Mouse (Mus musculus) hindbrain, embryonic 11.5 days (tissue): Measurements from ENCODE around the gene Fam173a. TPM values are rescaled to one million over a fixed set of nuclear protein-coding genes. Genes with fewer than 3 reads are reported as not detected.
A peak's percentile ranks its signal among the peaks of the same experiment; 100 is the strongest.
"Not testable (repeated sequence)": the region's sequence is repeated elsewhere in the genome, so short reads cannot be mapped to it uniquely, and the experiment has no call there.

Source experiments
- ATAC-seq: fragments of 200-750 bp; cut with Nextera tagmentation; 2 replicates; pipeline ENCODE4 v1.8.0; 2017; ENCODE audit warnings: mild to moderate bottlenecking, moderate TSS enrichment, moderate library complexity; ENCODE audit not compliant: low FRiP score
- DNase-seq: peaks from one replicate; pipeline ENCODE4 v3.0.0-alpha.2; 2015; ENCODE audit warnings: low spot score
- H3K27ac ChIP-seq: fragments of 300-500 bp; sonication (generic); 2 replicates; pipeline ENCODE4 v1.5.1; 2014; ENCODE audit warnings: mild to moderate bottlenecking, low read depth, low read length
- H3K27me3 ChIP-seq: fragments of 300-500 bp; sonication (generic); 2 replicates; pipeline ENCODE4 v1.6.1; 2014; ENCODE audit warnings: mild to moderate bottlenecking, low read length, moderate library complexity, mixed read lengths; ENCODE audit not compliant: control insufficient read depth, insufficient read depth
- H3K36me3 ChIP-seq: fragments of 300-500 bp; sonication (generic); 2 replicates; pipeline ENCODE4 v1.6.1; 2014; ENCODE audit warnings: mild to moderate bottlenecking, low read length, moderate library complexity, mixed read lengths; ENCODE audit not compliant: control insufficient read depth, insufficient read depth
- H3K4me1 ChIP-seq: fragments of 300-500 bp; sonication (generic); replicated peaks from 2 replicates; pipeline ENCODE4 v1.6.1; 2014; ENCODE audit warnings: low read length, mixed read lengths; ENCODE audit not compliant: control insufficient read depth, insufficient read depth
- H3K4me2 ChIP-seq: fragments of 300-500 bp; sonication (generic); replicated peaks from 2 replicates; pipeline ENCODE4 v1.6.1; 2014; ENCODE audit warnings: mild to moderate bottlenecking, low read depth, low read length
- H3K4me3 ChIP-seq: fragments of 300-500 bp; sonication (generic); 2 replicates; pipeline ENCODE4 v1.5.1; 2014; ENCODE audit warnings: low read depth, low read length
- H3K9ac ChIP-seq: fragments of 300-500 bp; sonication (generic); 2 replicates; pipeline ENCODE4 v1.6.1; 2014; ENCODE audit warnings: low read depth, low read length
- H3K9me3 ChIP-seq: fragments of 300-500 bp; sonication (generic); 2 replicates; pipeline ENCODE4 v1.6.1; 2016; ENCODE audit warnings: low read length; ENCODE audit not compliant: control insufficient read depth
- WGBS: fragments of 180-500 bp; shearing (Covaris S2); extraction: QIAGEN DNeasy Blood & Tissue Kit; methylation state at CpG from one replicate; pipeline ENCODE4 v1.1.7; 2014; 5-methylcytosine and 5-hydroxymethylcytosine counted together
- polyA plus RNA-seq: library from polyadenylated mRNA; unstranded; fragments of >200 nt; fragmentation: Nextera tagmentation; extraction: Ambion mirVana; gene quantifications from 2 replicates; pipeline ENCODE4 v1.2.1, GENCODE M21; 2014

Gene Fam173a
- polyA plus RNA-seq, 1 experiment from 2014 or later = 70.9 TPM

DNA sequence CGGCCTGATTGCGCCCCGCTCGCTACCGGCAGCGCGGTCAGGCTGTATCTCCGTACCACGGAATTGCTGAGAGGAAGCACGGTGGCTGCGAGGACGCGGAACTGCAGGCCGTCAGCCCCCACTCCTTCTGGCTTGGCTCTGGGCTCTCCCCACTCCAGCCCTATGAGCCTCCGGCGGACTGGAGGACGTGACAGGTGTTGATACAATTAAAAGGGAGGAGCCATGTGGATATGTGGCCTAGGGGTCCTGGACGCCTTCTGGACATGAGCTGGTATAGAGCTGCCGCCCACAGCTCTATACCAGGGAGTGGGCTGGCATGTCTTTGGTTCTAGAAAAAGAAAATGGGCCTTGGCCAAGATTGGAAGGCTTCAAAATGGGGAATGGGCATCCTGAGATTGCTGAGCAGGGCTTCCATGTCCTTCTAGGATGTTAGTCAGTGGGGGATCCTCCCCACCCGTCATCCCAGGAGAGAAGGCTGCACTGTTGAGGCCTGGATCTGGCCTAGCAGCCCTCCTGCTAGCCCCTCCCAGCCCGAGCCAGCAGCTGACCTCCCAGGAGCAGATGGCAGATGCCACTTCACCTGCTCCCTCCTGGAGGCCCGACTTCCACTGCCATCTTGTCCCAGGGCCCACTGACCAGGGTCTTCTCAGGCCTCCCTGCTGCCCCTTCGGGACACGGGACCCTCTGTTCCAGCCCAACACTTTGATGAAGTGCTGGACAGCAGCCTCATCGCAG is 17.1 kb upstream of the Fam173a start:
- ATAC-seq = peak; percentile 77
- peak overlapping the region; percentile 87 for H3K4me2 ChIP-seq
- peak overlapping the region; percentile 95 for H3K9ac ChIP-seq
- DNase-seq = peak; percentile 49
- peaks cover 10% of the 10 kb centered on the region; the same call in 1 of the 2 replicates for H3K4me1 ChIP-seq
- H3K9me3 ChIP-seq = no peaks in the 10 kb centered on the region
- WGBS = 8% methylated on average over 25 of the region's 25 CpGs
- H3K27me3 ChIP-seq = peaks cover 2% of the 10 kb centered on the region; the same call in 1 of the 2 replicates
- H3K4me3 ChIP-seq = peak overlapping the region; percentile 84
- H3K36me3 ChIP-seq = no peaks in the 10 kb centered on the region
- peak overlapping the region; percentile 98 for H3K27ac ChIP-seq

DNA sequence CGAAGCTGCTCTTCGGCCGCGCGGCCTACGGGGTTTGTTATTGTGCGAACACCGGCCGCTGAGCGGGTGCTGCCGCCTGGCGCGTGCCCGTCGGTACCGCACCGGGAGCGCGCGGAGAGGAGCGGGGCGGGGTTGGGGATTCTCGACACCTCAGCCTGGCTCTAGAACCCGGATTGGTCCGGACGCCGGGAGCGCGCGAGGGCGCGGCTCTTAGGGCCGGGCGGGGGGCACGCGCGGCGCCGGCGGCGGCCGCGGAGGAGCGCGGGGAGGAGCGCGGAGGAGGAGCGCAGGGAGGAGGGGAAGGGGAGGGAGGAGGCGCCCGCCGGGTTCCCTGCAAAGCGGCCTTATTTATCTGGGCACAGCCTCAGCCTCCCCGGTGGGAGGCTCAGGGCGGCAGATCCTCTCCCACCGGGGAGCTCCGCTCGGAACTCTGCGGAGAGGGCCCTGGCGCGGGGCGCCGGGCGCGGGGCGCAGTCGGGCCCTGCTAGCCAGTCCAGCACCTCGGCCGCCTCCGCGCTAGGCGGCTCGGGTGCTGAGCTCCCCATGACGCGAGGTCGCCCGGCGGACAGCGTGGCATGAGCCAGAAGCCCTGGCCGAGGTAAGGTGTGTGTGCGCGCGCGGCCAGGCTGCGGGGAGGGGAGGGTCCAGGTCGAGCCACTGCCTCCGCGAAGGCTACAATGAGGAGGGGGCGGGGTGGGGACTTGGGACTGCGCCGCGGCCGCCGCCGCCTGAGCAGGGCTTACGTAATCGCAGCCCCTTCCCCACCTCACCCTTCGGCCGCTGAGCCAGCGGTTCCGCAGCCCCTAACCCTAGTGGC is 16.3 kb upstream of the Fam173a start, which contains the start of gene Fbxl16:
Gene Fbxl16 (plus strand): TSS at position 297 of the 817 bp plus-strand sequence.
- peak; percentile 81 for ATAC-seq
- no peaks in the 10 kb centered on the region for H3K36me3 ChIP-seq
- peaks cover 10% of the 10 kb centered on the region; the same call in 1 of the 2 replicates for H3K4me1 ChIP-seq
- H3K27ac ChIP-seq = peak within 1 kb of the TSS; percentile 98
- H3K27me3 ChIP-seq = peaks cover 2% of the 10 kb centered on the region; the same call in 1 of the 2 replicates
- DNase-seq = peak; percentile 91
- no peaks in the 10 kb centered on the region for H3K9me3 ChIP-seq
- H3K9ac ChIP-seq = peak within 1 kb of the TSS; percentile 95
- peak within 1 kb of the TSS; percentile 87 for H3K4me2 ChIP-seq
- under 1% methylated on average over 54 of the region's 100 CpGs for WGBS
- peak within 1 kb of the TSS; percentile 84 for H3K4me3 ChIP-seq

DNA sequence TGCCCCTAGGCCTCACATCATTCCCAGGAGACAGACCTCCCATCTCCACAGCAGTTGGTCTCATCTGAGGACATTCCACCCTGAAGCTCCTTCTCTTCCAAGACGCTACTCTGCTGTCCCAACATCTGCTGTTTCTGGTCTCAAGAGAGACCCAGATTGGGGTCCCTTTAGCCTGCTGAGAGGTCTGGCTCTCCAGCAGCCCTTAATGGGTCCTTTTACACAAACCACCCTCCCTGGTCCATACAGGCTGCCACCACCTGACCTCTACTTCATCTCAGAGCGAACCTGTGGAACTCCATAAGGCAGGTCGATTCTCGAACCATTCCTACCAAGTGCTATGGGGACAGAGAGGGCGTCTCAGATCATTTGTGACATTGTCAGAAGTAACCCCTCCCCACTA is 15.3 kb upstream of the Fam173a start:
- Histone ChIP-seq H3K4me3 (peak overlapping the region; percentile 84; the same call in 1 of the 2 replicates), H3K9me3 (no peaks in the 10 kb centered on the region), H3K4me1 (peaks cover 14% of the 10 kb centered on the region; the same call in 1 of the 2 replicates), H3K27me3 (0 out of 2 replicates have a peak, but pooled peaks cover 2% of the 10 kb centered on the region), H3K27ac (peak overlapping the region; percentile 98), H3K9ac (peak overlapping the region; percentile 95; the same call in 1 of the 2 replicates), H3K36me3 (no peaks in the 10 kb centered on the region), H3K4me2 (peak overlapping the region; percentile 87)
- 36% methylated on average over 5 of the region's 5 CpGs for WGBS
- ATAC-seq = no peak
- no peak for DNase-seq

DNA sequence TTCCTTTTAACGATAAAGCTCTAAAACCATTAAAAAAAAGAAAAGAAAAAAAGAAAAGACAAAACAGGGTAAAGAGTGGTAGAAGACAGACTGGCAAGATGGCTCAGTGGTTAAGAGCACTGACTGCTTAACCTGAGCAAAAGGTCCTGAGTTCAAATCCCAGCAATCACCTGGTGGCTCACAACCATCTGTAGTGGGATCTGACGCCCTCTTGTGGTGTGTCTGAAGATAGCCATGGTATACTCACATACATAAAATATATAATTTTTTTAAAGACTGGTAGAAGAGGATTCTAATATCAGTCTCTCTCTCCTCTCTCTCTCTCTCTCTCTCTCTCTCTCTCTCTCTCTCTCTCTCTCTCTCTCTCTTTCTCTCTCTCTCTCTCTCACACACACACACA is 14.8 kb upstream of the Fam173a start:
- ATAC-seq, H3K4me3 ChIP-seq, H3K36me3 ChIP-seq, DNase-seq, H3K27ac ChIP-seq, H3K27me3 ChIP-seq, H3K9me3 ChIP-seq, H3K9ac ChIP-seq, H3K4me2 ChIP-seq: not testable (repeated sequence)
- H3K4me1 ChIP-seq = peaks cover 16% of the 10 kb centered on the region; the same call in 1 of the 2 replicates
- 54% methylated on average over 2 of the region's 2 CpGs for WGBS

DNA sequence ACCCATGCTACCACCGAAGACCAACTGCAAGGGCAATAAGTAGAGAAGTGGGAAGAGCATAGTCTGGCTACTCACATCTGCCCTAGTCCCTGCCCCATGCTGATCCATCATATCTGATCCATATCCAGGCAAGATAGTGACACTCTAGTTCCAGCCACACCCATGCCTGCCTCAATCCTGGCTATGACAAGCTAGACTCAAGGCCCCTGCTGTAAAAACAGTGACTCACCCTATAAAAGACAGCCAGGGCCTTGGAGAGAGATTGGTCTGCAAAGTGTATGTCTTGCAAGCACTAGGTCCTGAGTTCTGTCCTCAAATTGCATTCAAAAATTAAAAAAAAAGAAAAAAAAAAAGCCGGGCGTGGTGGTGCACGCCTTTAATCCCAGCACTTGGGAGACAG is 13.8 kb upstream of the Fam173a start:
- ATAC-seq (no peak), DNase-seq (no peak)
- 87% methylated on average over 4 of the region's 4 CpGs for WGBS
- no peaks in the 10 kb centered on the region for H3K36me3 ChIP-seq
- no peaks in the 10 kb centered on the region for H3K27me3 ChIP-seq
- peaks cover 20% of the 10 kb centered on the region; the same call in 1 of the 2 replicates for H3K4me1 ChIP-seq
- no peak overlapping the region for H3K27ac ChIP-seq
- no peak overlapping the region for H3K4me3 ChIP-seq
- no peak overlapping the region for H3K4me2 ChIP-seq
- H3K9ac ChIP-seq = no peak overlapping the region
- H3K9me3 ChIP-seq = no peaks in the 10 kb centered on the region

DNA sequence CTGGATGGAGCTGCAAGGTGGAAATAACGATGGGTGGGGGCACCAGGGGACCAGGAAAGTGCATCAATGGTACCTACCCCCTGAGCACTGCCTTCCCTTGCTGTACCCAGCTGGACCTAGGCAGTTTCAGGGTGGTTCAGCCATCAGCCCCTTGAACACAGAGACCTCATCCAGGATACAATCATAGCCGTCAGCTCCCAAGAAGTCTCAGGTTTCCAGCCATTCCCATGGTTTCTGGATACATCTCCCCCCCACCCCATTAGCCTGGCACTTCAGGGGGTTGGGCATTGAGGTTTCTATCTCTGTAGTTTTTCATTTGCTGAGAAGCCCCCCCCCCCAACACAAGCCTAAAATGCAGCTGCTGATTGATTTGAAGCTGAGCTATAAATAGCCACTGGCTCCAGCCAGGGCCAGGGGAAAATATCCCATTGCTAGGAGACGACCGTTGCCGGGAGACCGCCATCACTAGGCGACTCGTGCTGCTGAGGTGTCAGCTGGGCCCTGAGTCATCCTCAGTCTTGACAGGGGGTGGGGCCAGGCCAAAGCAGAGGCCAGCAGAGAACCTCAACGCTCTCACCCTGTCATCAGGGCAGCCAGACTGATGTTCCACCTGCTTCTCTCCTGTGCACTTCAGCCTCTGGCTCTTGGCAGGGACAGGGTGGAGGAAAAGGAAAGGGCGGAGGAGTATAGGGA is 10.3 kb upstream of the Fam173a start:
- Histone ChIP-seq H3K4me3 (no peak overlapping the region; the same call in 1 of the 2 replicates), H3K27me3 (no peaks in the 10 kb centered on the region), H3K4me2 (peak overlapping the region; percentile 16), H3K4me1 (peaks cover 12% of the 10 kb centered on the region; the same call in 1 of the 2 replicates), H3K9me3 (no peaks in the 10 kb centered on the region), H3K9ac (peak overlapping the region; percentile 36; the same call in 1 of the 2 replicates), H3K36me3 (no peaks in the 10 kb centered on the region), H3K27ac (peak overlapping the region; percentile 83)
- ATAC-seq (peak; percentile 95), DNase-seq (peak; percentile 95)
- WGBS = 12% methylated on average over 10 of the region's 10 CpGs

DNA sequence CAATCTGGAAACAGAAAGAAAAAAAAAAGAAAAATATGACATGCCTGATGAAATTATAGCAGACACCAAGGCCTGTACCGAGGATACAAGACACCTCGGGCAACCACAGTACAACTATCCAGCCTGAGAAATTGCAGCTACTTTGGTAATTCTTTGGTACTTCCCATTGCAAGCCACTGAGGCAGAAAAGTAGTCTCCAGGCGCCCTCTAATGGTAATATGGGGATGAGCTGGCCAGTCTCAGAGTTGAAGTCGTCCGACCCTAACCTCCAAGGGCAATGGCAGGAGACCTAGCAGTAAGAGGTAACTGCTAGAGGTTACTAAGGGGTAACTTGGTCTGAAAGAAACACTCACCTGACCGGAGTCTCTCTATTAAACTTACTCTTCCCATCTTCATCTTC is 8.3 kb upstream of the Fam173a start:
- H3K36me3 ChIP-seq = no peaks in the 10 kb centered on the region
- peak; percentile 82 for DNase-seq
- ATAC-seq = no peak
- no peak overlapping the region for H3K9ac ChIP-seq
- no peaks in the 10 kb centered on the region for H3K27me3 ChIP-seq
- no peaks in the 10 kb centered on the region for H3K9me3 ChIP-seq
- H3K4me1 ChIP-seq = peaks cover 15% of the 10 kb centered on the region
- no peak overlapping the region for H3K4me2 ChIP-seq
- no peak overlapping the region for H3K4me3 ChIP-seq
- no peak overlapping the region for H3K27ac ChIP-seq
- WGBS = 9% methylated on average over 6 of the region's 6 CpGs

DNA sequence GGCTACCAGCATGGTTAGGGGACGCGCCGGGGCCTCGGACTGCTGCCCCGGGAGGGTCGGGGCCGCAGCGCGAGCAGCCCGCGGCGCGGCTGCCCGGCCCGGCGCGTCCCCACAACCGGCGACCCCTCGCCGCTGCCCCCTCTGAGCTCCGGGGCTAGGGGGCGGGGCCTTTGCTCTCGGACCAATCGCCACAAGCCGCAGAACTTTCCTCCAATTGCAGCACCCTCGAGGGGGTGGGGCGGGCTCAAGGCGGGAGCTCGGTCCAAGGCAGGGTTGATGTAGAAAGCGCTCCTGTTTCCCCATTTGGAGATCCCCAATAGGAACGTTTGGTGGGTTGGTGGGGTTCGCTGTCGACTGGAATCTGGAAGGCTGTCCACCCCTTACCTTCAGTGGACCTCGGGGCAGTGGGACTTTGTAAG is 4.3 kb upstream of the Fam173a start, which contains the start of gene Metrn:
Gene Metrn (minus strand): TSS at position 186 of the 419 bp plus-strand sequence.
- DNase-seq = peak; percentile 93
- Histone ChIP-seq H3K9ac (peak within 1 kb of the TSS; percentile 82), H3K36me3 (no peaks in the 10 kb centered on the region), H3K27me3 (no peaks in the 10 kb centered on the region), H3K27ac (peak within 1 kb of the TSS; percentile 94), H3K4me1 (peaks cover 18% of the 10 kb centered on the region), H3K4me3 (peak within 1 kb of the TSS; percentile 80), H3K4me2 (peak within 1 kb of the TSS; percentile 95), H3K9me3 (no peaks in the 10 kb centered on the region)
- WGBS = under 1% methylated on average over 23 of the region's 35 CpGs
- ATAC-seq = peak; percentile 67
